Mouse (Mus musculus): ENCODE data around the gene Frmd4a.

- TF ChIP-seq CTCF (conservative IDR thresholded peaks at IDR 0.05; ENCODE audit: low read length) (no peak), NANOG (IDR thresholded peaks at IDR 0.05; ENCODE audit: borderline replicate concordance, low read length) (no peak), POU5F1 (IDR thresholded peaks at IDR 0.05; ENCODE audit: borderline replicate concordance, low read length) (no peak)
Measured at GRCm38 (mm10) chr2:4399721-4400120, 382.2 kb downstream of the Frmd4a start.
